ENCODE assay signal across 18 mouse cellular contexts in genomic region chr7:123362806-123363205, GRCm38 (mm10). TPM values are rescaled to one million over a fixed set of nuclear protein-coding genes. Genes with fewer than 3 reads are reported as not detected.
A peak's percentile ranks its signal among the peaks of the same experiment; 100 is the strongest.
DNase-seq lines count a peak whose midpoint lies in the region.
"Had no signal": no experiment of that assay in that cellular context is flagged by ENCODE, and none has a peak within 500 bp of the region (broad histone marks: within the 10 kb centered on the region; RNA-seq: fewer than 3 reads in every experiment).

No protein-coding gene starts in this region.

- peak; percentile 45 to 83 for DNase-seq in adrenal gland, adult (ENCODE audit: inconsistent age in 2 of 2, low spot score in 1 of 2)
- DNase-seq in adrenal gland, postnatal 4 days (ENCODE audit: low spot score in 2 of 2) = no peak
- DNase-seq in adrenal gland, postnatal 14 days = peak; percentile 26
- no peak for DNase-seq in adrenal gland, postnatal 25 days
- DNase-seq in kidney, postnatal 10 days = peak; percentile 30
- no peak for DNase-seq in kidney, adult 11 months
- DNase-seq in 3T3-L1 (ENCODE audit: low read depth, low spot score) = peak; percentile 25
- DNase-seq in thymus, postnatal 10 days (ENCODE audit: low spot score in 2 of 2) = no peak
- DNase-seq: B cell, adult 2 months; cerebellum, adult 11 months; cerebellum, adult 2 months; cerebellum, adult 9-11 months; cerebellum, postnatal 25 days; forebrain, postnatal 0 days; gastrocnemius, postnatal 36 days; heart, adult 2 months; heart, postnatal 14 days; heart, postnatal 4 days had no signal

RNA-seq across cellular contexts. Expression of gene Lcmt1, which starts 6.8 kb away (rescaled TPM):
- 10 to 100 TPM; 34.0 to 35.7 TPM for total RNA-seq in adrenal gland, postnatal 4 days (2021)
- 23.2 and 26.2 TPM in 2 replicates for total RNA-seq in adrenal gland, postnatal 14 days (2021)
- total RNA-seq in adrenal gland, postnatal 25 days (2021) = 20.9 and 34.2 TPM in 2 replicates

RNA-seq across cellular contexts. Expression of gene Arhgap17, which starts 6.9 kb away (rescaled TPM):
- total RNA-seq in adrenal gland, postnatal 4 days (2021) = 10 to 100 TPM; 43.5 to 54.8 TPM
- 43.7 and 47.7 TPM in 2 replicates for total RNA-seq in adrenal gland, postnatal 14 days (2021)
- 70.8 and 76.6 TPM in 2 replicates for total RNA-seq in adrenal gland, postnatal 25 days (2021)

Comparison
In these comparisons a context has a peak if more than half of its experiments do, and no peak if none do; other contexts are left out.
1. DNase-seq: peak in adrenal gland, adult (2 of 2), adrenal gland, postnatal 14 days (single experiment), kidney, postnatal 10 days (single experiment) and 3T3-L1 (single experiment); none in adrenal gland, postnatal 4 days (0 of 2), adrenal gland, postnatal 25 days (single experiment), kidney, adult 11 months (single experiment) and thymus, postnatal 10 days (0 of 2).